Mouse (Mus musculus) midbrain, embryonic 16.5 days (tissue): ENCODE measurements around the gene Mcu. TPM values are rescaled to one million over a fixed set of nuclear protein-coding genes. Genes with fewer than 3 reads are reported as not detected.

Experiments
- ATAC-seq: fragments of 200-750 bp; cut with Nextera tagmentation; 2 replicates; pipeline ENCODE4 v1.8.0; 2017; ENCODE audit warnings: moderate TSS enrichment
- H3K27ac ChIP-seq: fragments of 300-500 bp; sonication (generic); 2 replicates; pipeline ENCODE4 v1.5.1; 2014; ENCODE audit warnings: mild to moderate bottlenecking, low read length, mixed read lengths
- H3K27me3 ChIP-seq: fragments of 300-500 bp; sonication (generic); 2 replicates; pipeline ENCODE4 v1.6.1; 2014; ENCODE audit warnings: low read depth, low read length, mixed read lengths; ENCODE audit not compliant: control insufficient read depth, insufficient read depth
- H3K36me3 ChIP-seq: fragments of 300-500 bp; sonication (generic); 2 replicates; pipeline ENCODE4 v1.6.1; 2014; ENCODE audit warnings: mild to moderate bottlenecking, low read length, moderate library complexity, mixed read lengths; ENCODE audit not compliant: control insufficient read depth, insufficient read depth
- H3K4me1 ChIP-seq: fragments of 300-500 bp; sonication (generic); 2 replicates; pipeline ENCODE4 v1.6.1; 2014; ENCODE audit warnings: mild to moderate bottlenecking, low read length, mixed read lengths; ENCODE audit not compliant: control insufficient read depth, insufficient read depth
- H3K4me2 ChIP-seq: fragments of 300-500 bp; sonication (generic); 2 replicates; pipeline ENCODE4 v1.6.1; 2014; ENCODE audit warnings: mild to moderate bottlenecking, low read length, mixed read lengths
- H3K4me3 ChIP-seq: fragments of 300-500 bp; sonication (generic); 2 replicates; pipeline ENCODE4 v1.5.1; 2014; ENCODE audit warnings: low read depth, mild to moderate bottlenecking, low read length, moderate library complexity, mixed read lengths
- H3K9ac ChIP-seq: fragments of 300-500 bp; sonication (generic); 2 replicates; pipeline ENCODE4 v1.6.1; 2014; ENCODE audit warnings: low read depth, low read length, mixed read lengths
- H3K9me3 ChIP-seq: fragments of 300-500 bp; sonication (generic); replicated peaks from 2 replicates; pipeline ENCODE4 v1.6.1; 2014; ENCODE audit warnings: mild to moderate bottlenecking, low read length, mixed read lengths; ENCODE audit not compliant: control insufficient read depth, poor library complexity, severe bottlenecking
- whole genome bisulfite sequencing: fragments of 180-500 bp; shearing (Covaris S2); extraction: QIAGEN DNeasy Blood & Tissue Kit; methylation state at CpG from one replicate; pipeline ENCODE4 v1.1.7; 2014; 5-methylcytosine and 5-hydroxymethylcytosine counted together
- polyA plus RNA-seq: library from polyadenylated mRNA; unstranded; fragments of >200 nt; fragmentation: Nextera tagmentation; extraction: Ambion mirVana; gene quantifications from 2 replicates; pipeline ENCODE4 v1.2.1, GENCODE M21; 2015

Mcu gene
- polyA plus RNA-seq, 1 experiment from 2014 or later, result 36.4 TPM

GRCm38 (mm10) chr10:59540081-59540480 lies 76.4 kb downstream of the Mcu start:
- no peak overlapping the region for H3K9ac ChIP-seq

GRCm38 (mm10) chr10:59539533-59539875 lies 77.0 kb downstream of the Mcu start:
- H3K27me3 ChIP-seq, result no peaks in the 10 kb centered on the region
- WGBS, result 0% methylated on average over 12 of the region's 12 CpGs
- peak overlapping the region; percentile 62 for H3K27ac ChIP-seq
- peak overlapping the region; percentile 32 for H3K4me3 ChIP-seq
- no peaks in the 10 kb centered on the region for H3K9me3 ChIP-seq
- H3K9ac ChIP-seq, result peak overlapping the region; percentile 37
- H3K4me2 ChIP-seq, result peak overlapping the region; percentile 60
- no peaks in the 10 kb centered on the region for H3K36me3 ChIP-seq
- peaks cover 24% of the 10 kb centered on the region for H3K4me1 ChIP-seq
- ATAC-seq, result peak; percentile 85

More at GRCm38 (mm10) chr10:59540081-59540480, 76.4 kb downstream of the Mcu start:
- peaks cover 24% of the 10 kb centered on the region for H3K4me1 ChIP-seq
- H3K27me3 ChIP-seq, result no peaks in the 10 kb centered on the region
- 55% methylated on average over 3 of the region's 3 CpGs for WGBS
- peak overlapping the region; percentile 62; the same call in 1 of the 2 replicates for H3K27ac ChIP-seq
- no peaks in the 10 kb centered on the region; the same call in 1 of the 2 replicates for H3K36me3 ChIP-seq
- no peaks in the 10 kb centered on the region for H3K9me3 ChIP-seq
- peak overlapping the region; percentile 60 for H3K4me2 ChIP-seq
- ATAC-seq, result peak; percentile 55; the same call in 1 of the 2 replicates
- no peak overlapping the region for H3K4me3 ChIP-seq

GRCm38 (mm10) chr10:59538767-59539532 lies 77.5 kb downstream of the Mcu start:
- WGBS, result 21% methylated on average over 17 of the region's 17 CpGs
- Histone ChIP-seq H3K36me3 (no peaks in the 10 kb centered on the region), H3K4me3 (peak overlapping the region; percentile 32), H3K4me2 (peak overlapping the region; percentile 60), H3K9me3 (no peaks in the 10 kb centered on the region), H3K27me3 (no peaks in the 10 kb centered on the region), H3K27ac (peak overlapping the region; percentile 62), H3K9ac (peak overlapping the region; percentile 37), H3K4me1 (peaks cover 24% of the 10 kb centered on the region)
- ATAC-seq, result peak; percentile 60

- Histone ChIP-seq H3K36me3 (no peaks in the 10 kb centered on the region), H3K27me3 (no peaks in the 10 kb centered on the region), H3K4me2 (no peak overlapping the region), H3K27ac (peak overlapping the region; percentile 62; the same call in 1 of the 2 replicates), H3K4me3 (no peak overlapping the region), H3K4me1 (peaks cover 24% of the 10 kb centered on the region), H3K9ac (no peak overlapping the region), H3K9me3 (no peaks in the 10 kb centered on the region)
- no peak for ATAC-seq
- WGBS, result 60% methylated on average over 6 of the region's 6 CpGs
Observed at GRCm38 (mm10) chr10:59538063-59538462, 78.4 kb downstream of the Mcu start.

DNA sequence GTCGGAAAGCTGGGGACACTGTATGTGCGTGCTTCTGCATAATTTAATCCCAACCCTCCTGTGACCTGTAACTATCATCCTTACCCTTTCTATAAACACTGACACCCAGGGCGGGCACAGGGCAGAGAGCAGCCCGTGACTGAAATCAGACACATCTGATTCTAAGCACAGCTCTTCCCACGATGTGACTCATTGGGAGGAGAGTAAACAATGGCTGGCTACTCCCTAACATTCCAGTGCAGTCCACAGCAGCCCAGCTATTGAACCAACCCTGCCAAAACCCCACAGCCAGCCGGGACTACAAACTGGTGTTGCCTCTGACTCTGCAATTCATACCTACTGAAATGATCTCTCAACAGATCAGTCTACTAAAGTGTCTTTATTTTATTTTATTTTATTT lies 78.9 kb downstream of the Mcu start:
- H3K9ac ChIP-seq, result no peak overlapping the region
- no peak for ATAC-seq
- H3K27ac ChIP-seq, result 0 out of 2 replicates have a peak overlapping the region, but pooled peaks have one; percentile 1
- H3K36me3 ChIP-seq, result no peaks in the 10 kb centered on the region
- WGBS, result 66% methylated on average over 6 of the region's 6 CpGs
- H3K4me2 ChIP-seq, result no peak overlapping the region
- no peaks in the 10 kb centered on the region for H3K27me3 ChIP-seq
- H3K4me1 ChIP-seq, result peaks cover 24% of the 10 kb centered on the region
- no peaks in the 10 kb centered on the region for H3K9me3 ChIP-seq
- no peak overlapping the region for H3K4me3 ChIP-seq

- H3K27ac ChIP-seq, result no peak overlapping the region
- no peaks in the 10 kb centered on the region for H3K4me1 ChIP-seq
- no peak overlapping the region for H3K4me2 ChIP-seq
- H3K36me3 ChIP-seq, result no peaks in the 10 kb centered on the region
- no peak overlapping the region for H3K9ac ChIP-seq
- 91% methylated on average over 6 of the region's 6 CpGs for WGBS
- no peaks in the 10 kb centered on the region for H3K27me3 ChIP-seq
- ATAC-seq, result no peak
- H3K4me3 ChIP-seq, result no peak overlapping the region
- H3K9me3 ChIP-seq, result no peaks in the 10 kb centered on the region
Observed at GRCm38 (mm10) chr10:59532256-59532655, 84.2 kb downstream of the Mcu start.

DNA sequence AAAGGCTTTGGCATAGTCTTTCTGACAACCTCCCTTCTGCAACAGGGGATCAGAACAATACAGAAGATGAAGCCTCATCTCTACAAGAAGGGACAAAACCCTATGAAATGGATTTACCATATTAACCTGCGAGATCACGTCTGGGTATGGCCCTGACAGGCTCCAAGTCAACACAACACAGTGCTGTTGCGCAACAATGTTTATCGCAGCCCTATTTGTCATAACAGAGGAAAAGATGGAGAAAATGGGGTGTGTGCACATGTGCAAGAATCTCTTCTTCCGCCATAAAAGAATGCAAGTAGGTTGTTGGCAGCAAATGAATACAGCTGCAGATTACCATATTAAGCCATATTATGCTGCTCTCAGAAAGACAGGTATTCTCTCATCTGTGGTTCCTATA lies 88.7 kb downstream of the Mcu start:
- Histone ChIP-seq H3K4me3 (no peak overlapping the region), H3K4me2 (no peak overlapping the region), H3K9me3 (no peaks in the 10 kb centered on the region), H3K9ac (no peak overlapping the region), H3K27ac (no peak overlapping the region), H3K27me3 (no peaks in the 10 kb centered on the region), H3K4me1 (peaks cover 2% of the 10 kb centered on the region; the same call in 1 of the 2 replicates), H3K36me3 (no peaks in the 10 kb centered on the region)
- WGBS, result 94% methylated on average over 5 of the region's 5 CpGs
- ATAC-seq, result no peak

DNA sequence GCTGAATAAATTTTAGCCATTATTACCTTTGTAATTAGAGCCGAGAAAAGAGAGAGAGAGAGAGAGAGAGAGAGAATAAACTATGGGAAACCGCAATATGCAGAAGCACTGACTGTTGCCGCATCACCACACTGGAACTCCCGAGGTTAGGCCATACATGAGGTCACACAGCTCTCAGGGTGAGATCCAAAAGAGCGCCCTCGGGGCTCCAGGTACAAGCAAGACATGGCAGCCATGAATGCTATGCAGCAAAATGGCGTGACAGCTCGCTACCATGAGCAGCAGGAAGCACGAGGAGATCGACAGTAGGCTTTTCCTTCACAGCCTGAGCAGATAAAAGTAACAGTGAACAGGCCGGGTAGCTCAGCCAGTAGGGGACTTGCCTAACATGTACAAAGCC lies 89.2 kb downstream of the Mcu start:
- H3K27me3 ChIP-seq, result no peaks in the 10 kb centered on the region
- H3K4me3 ChIP-seq, result no peak overlapping the region
- H3K9me3 ChIP-seq, result no peaks in the 10 kb centered on the region
- no peaks in the 10 kb centered on the region for H3K36me3 ChIP-seq
- WGBS, result 84% methylated on average over 11 of the region's 11 CpGs
- ATAC-seq, result no peak
- H3K27ac ChIP-seq, result no peak overlapping the region
- H3K4me2 ChIP-seq, result no peak overlapping the region
- H3K9ac ChIP-seq, result no peak overlapping the region
- H3K4me1 ChIP-seq, result peaks cover 2% of the 10 kb centered on the region; the same call in 1 of the 2 replicates

GRCm38 (mm10) chr10:59524675-59525074 lies 91.8 kb downstream of the Mcu start:
- H3K4me1 ChIP-seq, result peaks cover 2% of the 10 kb centered on the region; the same call in 1 of the 2 replicates
- ATAC-seq, result no peak
- WGBS, result 90% methylated on average over 5 of the region's 5 CpGs
- no peak overlapping the region for H3K27ac ChIP-seq
- H3K4me3 ChIP-seq, result no peak overlapping the region
- H3K27me3 ChIP-seq, result no peaks in the 10 kb centered on the region
- H3K36me3 ChIP-seq, result no peaks in the 10 kb centered on the region
- no peak overlapping the region for H3K4me2 ChIP-seq
- no peak overlapping the region for H3K9ac ChIP-seq
- H3K9me3 ChIP-seq, result no peaks in the 10 kb centered on the region
